Mouse (Mus musculus): ENCODE measurements at regions not wholly inside any gene's neighbourhood (a gene's known extent, or its start where the extent isn't known, plus 50 kb on each side); places are given as distances from the start of the nearest gene placed in this dataset.

GRCm38 (mm10) chr7:111242646-111243045, 159.8 kb upstream of the Eif4g2 start:
- no peak for DNase-seq (ENCODE audit: low spot score)

DNA sequence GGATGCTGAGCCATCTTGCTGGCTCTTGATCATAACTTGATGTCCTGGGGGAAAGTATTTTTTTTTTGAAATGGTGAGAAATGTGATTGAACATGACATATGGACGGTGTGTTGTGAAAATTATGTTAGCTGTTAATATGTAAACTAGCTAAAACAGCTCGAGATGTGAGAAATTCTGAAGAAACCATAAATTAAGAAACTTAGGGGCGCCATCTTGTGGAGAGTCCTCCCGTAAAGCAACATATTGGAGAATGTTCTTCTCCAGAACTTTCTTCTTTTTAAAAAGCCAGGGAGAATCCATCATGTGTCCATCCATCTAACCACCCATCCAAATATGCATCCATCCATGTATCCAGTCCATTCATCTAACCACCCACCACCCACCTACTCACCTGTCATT, 158.7 kb upstream of the Eif4g2 start:
- peak; percentile 40 for DNase-seq (ENCODE audit: low spot score)

DNA sequence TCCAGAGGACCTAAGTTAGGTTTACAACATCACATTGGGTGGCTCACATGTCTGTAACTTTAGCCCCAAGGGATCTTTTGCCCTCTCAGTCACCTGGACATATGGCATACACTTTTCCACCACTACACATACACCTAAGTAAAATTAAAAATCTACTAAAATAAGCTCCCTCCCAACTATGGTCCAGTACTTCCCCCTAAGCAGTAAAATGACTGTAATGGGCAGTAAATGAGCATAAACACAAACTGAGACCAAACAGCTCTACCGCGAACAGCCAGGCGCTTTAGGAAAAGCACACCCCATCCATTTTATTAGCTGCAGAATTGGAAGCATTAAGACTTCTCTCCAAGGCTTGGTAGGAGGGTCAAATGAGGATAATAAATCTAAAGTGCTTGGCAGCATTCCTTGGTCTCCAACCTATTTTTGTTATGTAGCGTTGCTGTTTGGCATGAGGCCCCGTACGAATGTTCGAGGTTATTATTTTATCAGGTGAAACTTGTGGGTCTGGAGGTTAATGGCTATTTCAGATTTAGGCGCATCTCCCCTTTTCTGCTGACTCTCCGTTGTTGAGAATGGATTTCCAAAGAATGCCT, 157.5 kb upstream of the Eif4g2 start:
- DNase-seq (ENCODE audit: low spot score), result peak; percentile 69

DNA sequence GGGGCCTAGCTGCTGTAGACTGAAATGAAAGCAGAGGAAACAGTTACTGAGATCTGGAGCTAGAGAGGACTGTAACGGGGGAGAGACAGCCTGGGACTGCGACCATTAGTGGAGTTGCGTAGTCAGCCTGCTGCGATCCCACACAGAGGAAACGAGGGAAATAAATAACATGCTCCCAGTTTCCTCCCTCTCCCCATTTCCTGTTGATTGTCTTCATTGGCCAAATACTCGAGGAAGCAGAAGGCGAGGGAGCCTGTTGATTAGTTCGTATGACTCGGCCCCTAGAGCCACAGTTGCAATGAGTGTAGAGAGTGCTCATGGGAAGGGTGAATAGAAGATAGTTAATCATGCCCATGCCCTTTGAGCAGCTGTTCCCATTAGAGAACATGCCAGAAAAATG, 155.0 kb upstream of the Eif4g2 start:
- DNase-seq (ENCODE audit: low spot score), result peak; percentile 53

- no peak for DNase-seq (ENCODE audit: low spot score)
These were observed 147.8 kb upstream of the Eif4g2 start for GRCm38 (mm10) chr7:111230630-111231029.

DNA sequence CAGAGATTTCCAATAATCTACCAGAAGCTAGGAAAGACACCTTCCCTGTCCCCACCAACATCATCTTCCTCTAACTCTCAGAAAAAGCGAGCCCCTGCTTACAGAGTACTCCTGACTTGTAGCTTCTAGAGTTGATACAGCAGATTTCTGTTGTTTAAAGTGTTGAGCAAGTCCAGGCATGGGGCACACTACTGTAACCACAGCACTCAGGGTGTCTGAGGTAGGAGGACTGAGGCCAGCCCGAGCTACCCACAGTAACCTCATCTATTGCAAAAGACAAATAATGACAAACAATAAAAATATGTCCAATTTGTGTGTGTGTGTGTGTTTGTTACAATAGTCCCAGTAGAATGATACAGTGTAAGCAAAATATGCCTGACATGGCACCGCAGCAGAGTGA, 144.3 kb upstream of the Eif4g2 start:
- no peak for DNase-seq (ENCODE audit: low spot score)

DNA sequence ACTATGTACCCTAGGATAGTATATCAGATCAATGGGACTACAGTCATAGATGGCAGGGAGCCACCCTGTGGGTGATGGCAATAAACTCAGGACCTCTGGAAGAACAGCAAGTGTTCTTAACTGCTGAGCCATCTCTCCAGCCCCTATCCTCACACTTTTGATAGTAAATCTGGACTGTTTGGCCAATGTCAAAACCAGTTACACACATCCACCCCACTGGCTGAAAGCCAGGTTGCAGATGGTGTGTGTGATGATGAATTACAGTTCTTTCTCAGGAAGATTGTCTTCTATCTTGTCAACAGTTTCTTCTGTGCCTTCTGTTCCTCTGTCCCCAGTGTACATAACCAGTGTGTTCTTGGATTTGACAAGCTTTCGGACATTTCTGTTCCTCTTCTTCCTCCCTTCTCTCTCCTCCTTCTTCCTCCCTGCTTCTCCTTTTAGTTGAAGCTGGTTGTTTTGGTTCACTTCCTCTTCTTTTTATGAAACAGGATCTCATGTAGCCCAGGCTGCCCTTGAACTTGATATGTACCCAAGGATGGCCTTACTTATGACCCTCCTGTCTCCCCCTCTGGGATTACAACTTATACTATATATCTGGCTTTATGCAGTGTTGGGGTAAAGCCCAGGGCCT, 143.3 kb upstream of the Eif4g2 start:
- DNase-seq (ENCODE audit: low spot score), result no peak

DNA sequence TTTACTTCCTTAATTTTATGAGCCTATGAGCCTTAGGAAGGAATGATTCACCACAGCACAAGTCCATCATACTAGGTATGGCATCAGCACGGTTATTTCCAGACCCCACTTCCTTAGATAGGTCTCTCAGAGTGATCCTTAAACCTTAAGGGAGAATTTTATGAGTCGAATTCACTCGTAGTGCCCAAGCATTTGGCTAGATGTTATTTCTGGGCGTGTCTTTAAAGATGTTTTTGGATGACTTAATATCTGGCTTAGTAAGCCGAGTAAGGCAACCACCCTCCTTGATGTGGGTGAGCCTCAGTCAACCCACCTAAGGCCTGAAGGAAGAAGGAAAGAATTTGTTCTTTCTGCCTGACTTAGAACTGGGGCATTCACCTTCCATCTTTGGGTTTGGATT, 132.8 kb upstream of the Eif4g2 start:
- no peak for DNase-seq (ENCODE audit: low spot score)

DNA sequence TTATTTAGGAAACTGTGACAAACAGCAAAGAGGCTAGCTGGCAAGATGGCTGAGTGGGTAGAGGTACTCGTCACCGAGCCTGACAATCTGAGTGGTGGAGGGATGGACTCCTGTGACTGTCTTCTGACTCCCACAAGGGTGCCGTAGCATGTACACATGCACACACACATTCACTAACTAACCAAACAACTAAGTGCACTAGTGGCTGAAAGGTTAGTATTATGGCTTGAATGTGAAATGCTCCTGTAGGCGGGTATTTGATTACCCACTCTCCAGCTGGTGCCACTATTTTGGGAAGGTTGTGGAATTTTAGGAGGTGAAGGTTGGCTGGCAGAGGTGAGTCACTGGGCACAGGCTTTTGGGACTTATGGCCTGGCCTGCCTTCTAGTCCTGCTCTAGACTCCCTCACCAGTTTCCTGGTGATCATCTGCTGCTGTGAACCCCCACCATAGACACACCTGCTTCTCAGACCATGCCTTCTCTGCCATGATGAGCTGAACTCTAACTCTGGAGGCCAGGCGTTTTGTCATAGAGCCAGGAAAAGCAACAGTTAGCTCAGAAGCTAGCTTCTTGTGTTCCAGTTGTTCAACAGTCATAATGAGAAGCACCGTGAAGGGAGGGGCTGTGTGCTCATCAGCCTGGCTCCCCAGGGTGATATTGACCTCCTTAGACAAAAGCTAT, 131.5 kb upstream of the Eif4g2 start:
- DNase-seq (ENCODE audit: low spot score), result no peak

DNA sequence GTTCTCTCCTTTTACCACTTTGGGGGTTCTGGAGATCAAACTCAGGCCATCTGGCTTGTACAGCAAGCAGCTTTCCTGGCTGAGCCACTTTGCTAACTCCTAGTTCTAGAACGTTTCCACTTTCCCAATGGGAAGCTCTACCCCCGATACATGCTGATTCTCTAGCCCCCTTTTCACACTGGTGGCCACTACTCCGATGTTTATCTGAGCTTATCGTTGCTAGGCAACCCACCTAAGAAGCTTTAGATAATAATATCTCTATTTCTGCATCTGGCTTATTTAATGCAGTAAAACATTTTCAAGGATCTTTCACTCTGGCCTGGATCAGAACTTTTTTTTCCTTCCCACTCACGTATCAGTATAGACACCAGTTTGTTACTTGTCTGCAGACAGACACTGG, 129.4 kb upstream of the Eif4g2 start:
- DNase-seq (ENCODE audit: low spot score), result no peak

DNA sequence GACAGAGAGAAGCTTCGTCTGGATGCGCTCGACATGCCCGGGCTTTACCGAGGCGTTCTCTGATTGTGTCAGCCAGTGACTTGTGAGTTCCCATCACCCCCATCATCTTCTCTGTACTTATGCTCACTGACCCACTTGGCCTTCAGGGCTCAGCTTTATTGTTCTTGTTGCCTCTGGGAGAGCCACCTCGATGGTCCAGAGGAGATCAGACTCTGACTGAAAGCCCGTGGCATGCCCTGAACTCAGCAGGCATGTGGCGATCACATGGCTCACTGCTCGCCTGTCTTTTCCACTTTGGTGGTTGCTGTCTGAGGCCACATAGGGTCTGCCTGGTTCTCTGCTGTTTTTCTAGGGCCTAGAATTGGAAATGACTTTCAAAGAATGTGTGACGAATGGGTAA, 128.8 kb upstream of the Eif4g2 start:
- no peak for DNase-seq (ENCODE audit: low spot score)

DNA sequence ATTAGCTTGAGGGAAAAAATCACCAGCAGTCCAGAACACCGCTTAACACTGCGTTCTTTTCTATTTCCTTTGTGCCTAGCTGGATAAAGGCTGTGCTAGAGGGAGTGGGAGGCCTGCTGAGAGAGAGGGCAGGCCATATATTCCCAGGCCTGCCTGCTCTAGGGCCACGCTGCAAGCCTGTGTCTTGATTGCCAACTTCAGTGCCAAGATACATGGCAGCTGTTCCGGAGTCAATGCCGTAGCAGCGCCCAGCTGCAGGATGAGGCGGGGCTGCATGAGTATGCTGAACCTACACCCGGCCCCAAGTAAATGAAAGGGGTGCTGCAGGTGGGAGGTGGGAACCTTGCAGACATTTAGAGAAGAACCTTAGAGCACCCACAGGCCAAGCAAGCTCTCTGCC, 127.5 kb upstream of the Eif4g2 start:
- no peak for DNase-seq (ENCODE audit: low spot score)

GRCm38 (mm10) chr7:111205876-111206275, 123.0 kb upstream of the Eif4g2 start:
- no peak for DNase-seq (ENCODE audit: low spot score)

- no peak for DNase-seq (ENCODE audit: low spot score)
These were observed 116.0 kb upstream of the Eif4g2 start for GRCm38 (mm10) chr7:111198608-111199355.

DNA sequence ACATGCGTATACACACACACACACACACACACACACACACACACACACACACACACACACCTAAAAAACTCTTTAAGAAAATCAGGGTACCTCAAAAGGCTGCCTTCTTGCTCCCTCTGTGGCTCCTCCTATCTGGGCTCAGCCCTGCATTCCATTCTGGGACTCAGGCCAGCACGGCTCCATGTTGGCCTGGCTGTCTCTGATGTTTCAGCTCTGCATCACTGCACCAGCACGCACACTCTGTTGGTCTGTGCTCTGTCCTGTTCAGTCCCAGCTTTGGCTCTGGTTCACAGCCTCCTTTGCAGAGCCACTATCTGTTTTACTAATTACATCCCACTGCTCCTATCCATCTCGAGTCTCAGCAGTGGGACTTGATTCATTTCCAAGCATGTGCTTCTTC, 108.8 kb upstream of the Eif4g2 start:
- DNase-seq (ENCODE audit: low spot score), result peak; percentile 8

GRCm38 (mm10) chr7:111191216-111191615, 108.4 kb upstream of the Eif4g2 start:
- DNase-seq (ENCODE audit: low spot score), result no peak

DNA sequence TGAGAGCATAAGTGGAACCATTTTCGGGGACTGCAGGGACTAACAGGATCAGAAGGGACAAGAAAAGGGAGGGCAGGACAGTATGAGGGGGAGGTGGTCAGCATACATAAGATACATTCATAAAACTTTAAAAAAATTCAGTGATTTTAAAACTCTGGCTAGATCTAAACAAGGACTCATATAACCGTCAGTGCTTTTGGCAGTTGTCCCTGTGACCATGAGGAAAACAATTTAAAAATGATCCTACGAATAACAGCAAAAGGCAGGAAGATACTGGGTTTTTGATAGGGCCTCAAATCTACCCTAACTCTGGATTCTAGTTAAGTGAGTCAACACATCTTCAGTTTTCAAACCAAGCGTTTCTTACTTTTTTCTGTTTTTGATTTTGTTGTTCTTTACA, 106.9 kb upstream of the Eif4g2 start:
- DNase-seq (ENCODE audit: low spot score), result no peak

GRCm38 (mm10) chr7:111185954-111186353, 103.1 kb upstream of the Eif4g2 start:
- DNase-seq (ENCODE audit: low spot score), result no peak

GRCm38 (mm10) chr7:111183512-111183911, 100.7 kb upstream of the Eif4g2 start:
- no peak for DNase-seq (ENCODE audit: low spot score)

- peak; percentile 70 for DNase-seq (ENCODE audit: low spot score)
These were observed 99.5 kb upstream of the Eif4g2 start for GRCm38 (mm10) chr7:111182319-111182718.

DNA sequence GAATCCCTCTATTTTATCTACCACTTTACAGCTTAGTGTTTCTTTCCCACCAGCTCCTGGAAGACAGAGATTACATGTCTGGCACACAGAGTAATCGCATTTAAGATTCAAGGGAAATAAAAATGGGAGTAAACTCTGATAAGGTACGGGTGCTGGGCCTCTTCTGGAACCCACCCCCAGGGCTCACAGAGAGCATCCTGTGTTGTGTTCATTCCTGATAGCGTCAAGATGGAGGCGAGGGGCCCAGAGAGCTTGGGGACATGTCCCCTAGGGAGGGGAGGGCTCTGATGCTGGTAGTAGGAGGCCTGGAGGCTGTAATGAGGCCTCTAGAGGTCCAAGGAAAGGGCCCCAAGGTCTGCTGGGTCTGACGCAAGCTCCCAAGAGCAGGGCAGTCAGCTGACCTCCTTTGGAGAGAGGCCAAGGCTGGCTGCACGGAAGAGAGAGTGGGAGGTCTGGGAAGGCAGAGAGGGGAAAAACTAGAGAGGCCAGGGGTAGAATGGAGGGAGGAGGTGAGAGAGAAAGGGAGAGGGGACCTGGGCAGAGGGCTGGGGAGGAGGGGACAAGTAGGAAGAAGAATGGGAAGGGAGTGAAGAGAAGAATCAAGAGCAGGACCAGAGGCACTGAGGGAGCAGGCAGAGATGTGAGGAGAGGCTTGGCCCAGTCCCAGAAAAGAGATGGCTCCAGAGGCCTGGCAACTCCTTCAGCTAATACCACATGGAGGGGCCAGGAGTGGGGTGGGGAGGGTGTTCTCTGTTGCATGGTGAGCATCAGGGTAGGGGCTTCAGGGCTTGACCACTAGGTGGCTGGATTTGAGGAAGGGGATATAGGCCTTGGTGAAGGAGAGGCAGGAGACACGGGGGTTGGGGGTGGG, 96.8 kb upstream of the Eif4g2 start:
- peak; percentile 66 for DNase-seq (ENCODE audit: low spot score)
